Mouse (Mus musculus) liver, embryonic 13.5 days (tissue): ENCODE measurements around the gene Fen1. TPM values are rescaled to one million over a fixed set of nuclear protein-coding genes. Genes with fewer than 3 reads are reported as not detected.

Experiments
- ATAC-seq: fragments of 200-750 bp; cut with Nextera tagmentation; 2 replicates; pipeline ENCODE4 v1.8.0; 2017; ENCODE audit warnings: low read depth, mild to moderate bottlenecking, moderate number of reproducible peaks, moderate library complexity
- DNase-seq: peaks from one replicate; pipeline ENCODE4 v3.0.0; 2022
- H3K27ac ChIP-seq: fragments of 300-500 bp; sonication (generic); 2 replicates; pipeline ENCODE4 v1.5.1; 2015; ENCODE audit warnings: moderate library complexity, mild to moderate bottlenecking, inconsistent platforms
- H3K27me3 ChIP-seq: fragments of 300-500 bp; sonication (generic); 2 replicates; pipeline ENCODE4 v1.6.1; 2015; ENCODE audit warnings: mild to moderate bottlenecking, inconsistent platforms
- H3K36me3 ChIP-seq: fragments of 300-500 bp; sonication (generic); 2 replicates; pipeline ENCODE4 v1.6.1; 2015; ENCODE audit warnings: mild to moderate bottlenecking, inconsistent platforms
- H3K4me1 ChIP-seq: fragments of 300-500 bp; sonication (generic); replicated peaks from 2 replicates; pipeline ENCODE4 v1.6.1; 2015; ENCODE audit warnings: inconsistent platforms
- H3K4me2 ChIP-seq: fragments of 300-500 bp; sonication (generic); 2 replicates; pipeline ENCODE4 v1.6.1; 2015; ENCODE audit warnings: inconsistent platforms, mild to moderate bottlenecking, moderate library complexity
- H3K4me3 ChIP-seq: fragments of 300-500 bp; sonication (generic); replicated peaks from 2 replicates; pipeline ENCODE4 v1.5.1; 2015; ENCODE audit warnings: mild to moderate bottlenecking, inconsistent platforms
- H3K9ac ChIP-seq: fragments of 300-500 bp; sonication (generic); 2 replicates; pipeline ENCODE4 v1.6.1; 2015; ENCODE audit warnings: mild to moderate bottlenecking, inconsistent platforms
- H3K9me3 ChIP-seq: fragments of 300-500 bp; sonication (generic); replicated peaks from 2 replicates; pipeline ENCODE4 v1.6.1; 2016; ENCODE audit warnings: inconsistent platforms
- WGBS: fragments of 180-500 bp; shearing (Covaris S2); methylation state at CpG from one replicate; pipeline ENCODE4 v1.1.7; 2015; ENCODE audit not compliant: insufficient replicate concordance; 5-methylcytosine and 5-hydroxymethylcytosine counted together
- polyA plus RNA-seq: library from polyadenylated mRNA; unstranded; fragments of >200 nt; fragmentation: Nextera tagmentation; extraction: Ambion mirVana; gene quantifications from 2 replicates; pipeline ENCODE4 v1.2.1, GENCODE M21; 2015

Fen1 gene
- polyA plus RNA-seq: 190 and 208 TPM in 2 replicates

DNA sequence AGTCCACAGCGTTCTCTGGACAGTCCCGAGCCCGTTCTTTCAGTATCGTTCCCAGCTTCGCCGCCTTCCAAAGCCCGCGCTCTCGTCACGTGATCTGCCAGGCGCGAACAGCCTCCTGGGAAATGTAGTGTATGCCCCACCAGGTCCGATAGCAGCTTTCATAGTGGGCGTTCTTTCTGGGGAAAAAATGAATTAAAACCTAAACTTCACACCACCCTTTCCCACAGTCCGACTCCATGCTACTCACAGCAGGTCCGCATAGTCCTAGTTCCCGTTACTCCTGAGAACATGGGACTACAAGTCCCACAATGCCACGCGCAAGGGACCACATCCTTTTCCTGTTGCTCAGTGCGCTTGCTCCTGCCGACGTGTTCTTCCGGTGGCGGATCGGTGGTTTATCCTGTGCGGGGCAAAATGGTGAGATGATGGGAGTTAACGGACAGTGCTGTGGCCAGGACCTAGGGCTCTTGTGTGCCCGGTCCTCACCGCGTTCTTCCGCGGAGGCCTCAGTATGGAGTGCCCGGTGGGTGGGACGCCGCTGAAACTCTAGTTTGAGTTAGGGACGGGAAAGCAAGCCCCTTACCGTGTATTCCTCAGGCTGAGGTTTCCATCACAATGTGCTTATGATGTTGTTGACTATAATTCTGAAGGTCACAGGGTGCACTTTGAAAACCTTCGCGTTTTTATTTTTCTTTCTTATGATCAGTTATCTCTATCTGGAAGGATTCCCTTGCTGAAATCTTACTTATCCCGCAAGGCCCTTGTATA lies at the start of gene Fen1, which contains the start of gene Tmem258:
TSS of gene Fen1 (minus strand) at position 322 of the 768 bp plus-strand sequence.
TSS of gene Tmem258 (plus strand) at position 167 of the 768 bp plus-strand sequence.
- Histone ChIP-seq H3K36me3 (peaks cover 68% of the 10 kb centered on the region), H3K27me3 (no peaks in the 10 kb centered on the region), H3K4me1 (peaks cover 51% of the 10 kb centered on the region), H3K27ac (peak within 1 kb of the TSS; percentile 96), H3K9me3 (no peaks in the 10 kb centered on the region), H3K4me2 (peak within 1 kb of the TSS; percentile 96), H3K4me3 (peak within 1 kb of the TSS; percentile 91), H3K9ac (peak within 1 kb of the TSS; percentile 94)
- WGBS: under 1% methylated on average over 40 of the region's 40 CpGs
- ATAC-seq (peak; percentile 80), DNase-seq (peak; percentile 87)

DNA sequence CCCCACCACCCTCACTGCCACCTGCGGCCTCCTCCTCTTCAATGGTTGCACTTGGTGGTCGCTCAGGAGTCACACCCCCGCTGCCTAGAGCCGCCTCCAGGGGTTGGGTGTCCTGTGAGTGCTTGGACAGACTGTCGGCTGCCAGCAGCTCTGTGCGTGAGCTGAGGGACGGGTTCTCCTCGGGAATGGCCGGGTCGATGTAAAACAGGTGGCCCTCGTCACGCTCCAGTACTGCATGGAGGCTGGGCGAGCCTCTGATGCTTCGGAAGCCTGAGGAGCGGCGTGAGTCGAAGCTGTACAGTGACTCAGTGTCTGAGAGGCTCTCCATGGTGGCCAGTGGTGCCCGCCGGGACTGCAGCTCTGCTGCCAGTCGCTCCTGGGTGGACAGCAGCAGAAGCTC lies 44.2 kb upstream of the Fen1 start:
- Histone ChIP-seq H3K4me2 (no peak overlapping the region), H3K27ac (no peak overlapping the region), H3K9me3 (no peaks in the 10 kb centered on the region), H3K27me3 (peaks cover 12% of the 10 kb centered on the region; the same call in 1 of the 2 replicates), H3K4me1 (peaks cover 4% of the 10 kb centered on the region; the same call in 1 of the 2 replicates), H3K4me3 (no peak overlapping the region), H3K36me3 (no peaks in the 10 kb centered on the region), H3K9ac (no peak overlapping the region)
- 54% methylated on average over 20 of the region's 20 CpGs for WGBS
- DNase-seq: no peak
- no peak for ATAC-seq

DNA sequence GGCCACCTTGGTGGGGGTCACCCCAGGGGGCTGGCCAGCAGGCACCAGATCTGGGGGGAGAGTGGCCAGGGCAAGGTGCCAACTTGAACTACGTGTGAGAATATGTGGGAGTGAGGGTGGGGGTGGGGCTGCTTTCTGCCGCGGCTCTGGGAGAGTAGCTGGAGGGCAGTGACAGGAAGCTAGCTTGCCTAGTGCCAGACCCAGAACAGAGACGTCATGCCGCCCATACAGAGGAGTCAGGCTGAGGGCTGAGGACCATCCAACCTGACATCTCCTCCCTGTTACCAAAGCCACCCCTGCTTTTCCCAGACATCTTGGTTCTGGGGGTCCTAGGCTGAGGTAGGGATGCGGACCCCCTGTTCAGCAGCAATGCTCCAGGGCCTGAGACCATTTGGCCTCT lies 43.2 kb upstream of the Fen1 start:
- WGBS: 18% methylated on average over 6 of the region's 6 CpGs
- Histone ChIP-seq H3K4me1 (peaks cover 8% of the 10 kb centered on the region; the same call in 1 of the 2 replicates), H3K4me3 (no peak overlapping the region), H3K4me2 (no peak overlapping the region), H3K36me3 (no peaks in the 10 kb centered on the region), H3K9ac (no peak overlapping the region), H3K9me3 (no peaks in the 10 kb centered on the region), H3K27ac (no peak overlapping the region), H3K27me3 (peaks cover 12% of the 10 kb centered on the region; the same call in 1 of the 2 replicates)
- DNase-seq: no peak
- ATAC-seq: no peak

DNA sequence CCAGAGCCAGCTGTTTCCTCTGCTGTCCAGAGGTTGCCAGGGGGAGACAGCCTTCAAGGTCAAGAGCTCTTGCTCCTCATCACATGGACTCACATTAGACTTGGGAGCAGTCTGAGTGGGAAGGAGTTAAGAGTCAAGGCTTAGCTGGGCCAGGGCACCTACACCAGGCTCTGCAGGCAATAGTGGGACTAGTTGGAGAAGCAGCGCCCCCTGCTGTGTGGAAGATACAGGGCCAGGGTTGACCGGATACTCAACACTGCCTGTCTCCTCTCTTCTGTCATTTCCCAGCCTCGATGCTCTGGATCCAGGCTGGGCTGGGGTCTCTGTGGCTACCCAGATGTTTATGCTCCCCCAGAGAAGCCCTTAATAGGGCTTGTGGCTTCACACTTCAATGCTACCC lies 40.2 kb upstream of the Fen1 start:
- whole genome bisulfite sequencing: 9% methylated on average over 3 of the region's 3 CpGs
- DNase-seq: peak; percentile 30
- H3K9ac ChIP-seq: no peak overlapping the region
- H3K9me3 ChIP-seq: no peaks in the 10 kb centered on the region
- ATAC-seq: no peak
- H3K4me2 ChIP-seq: no peak overlapping the region
- no peak overlapping the region for H3K4me3 ChIP-seq
- no peak overlapping the region for H3K27ac ChIP-seq
- peaks cover 22% of the 10 kb centered on the region for H3K4me1 ChIP-seq
- peaks cover 30% of the 10 kb centered on the region for H3K27me3 ChIP-seq
- H3K36me3 ChIP-seq: no peaks in the 10 kb centered on the region

DNA sequence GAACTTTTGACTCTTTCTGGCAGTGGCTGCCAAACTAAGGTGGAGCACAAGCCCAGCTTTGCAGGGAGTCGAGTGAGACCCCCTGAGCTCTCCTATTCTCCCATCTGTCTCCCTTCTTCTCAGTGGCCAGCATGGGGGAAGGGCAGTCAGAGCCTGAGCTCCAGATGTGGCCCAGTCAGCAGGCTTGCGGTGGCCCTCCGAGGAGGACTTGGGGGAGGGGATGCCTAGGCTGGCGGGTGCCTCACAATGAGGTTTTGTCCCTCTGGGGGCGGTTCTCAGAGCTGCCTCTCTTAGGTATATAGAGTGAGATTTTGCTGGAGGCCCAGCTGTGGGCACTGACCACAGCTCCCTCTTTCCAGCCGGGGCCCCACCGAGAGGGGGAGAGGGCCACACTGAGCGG lies 38.9 kb upstream of the Fen1 start:
- H3K9ac ChIP-seq: no peak overlapping the region
- no peak for ATAC-seq
- H3K9me3 ChIP-seq: no peaks in the 10 kb centered on the region
- 22% methylated on average over 8 of the region's 8 CpGs for WGBS
- H3K27me3 ChIP-seq: peaks cover 28% of the 10 kb centered on the region
- H3K4me2 ChIP-seq: no peak overlapping the region
- H3K4me1 ChIP-seq: peaks cover 34% of the 10 kb centered on the region
- no peak for DNase-seq
- no peak overlapping the region for H3K4me3 ChIP-seq
- no peak overlapping the region for H3K27ac ChIP-seq
- no peaks in the 10 kb centered on the region for H3K36me3 ChIP-seq

DNA sequence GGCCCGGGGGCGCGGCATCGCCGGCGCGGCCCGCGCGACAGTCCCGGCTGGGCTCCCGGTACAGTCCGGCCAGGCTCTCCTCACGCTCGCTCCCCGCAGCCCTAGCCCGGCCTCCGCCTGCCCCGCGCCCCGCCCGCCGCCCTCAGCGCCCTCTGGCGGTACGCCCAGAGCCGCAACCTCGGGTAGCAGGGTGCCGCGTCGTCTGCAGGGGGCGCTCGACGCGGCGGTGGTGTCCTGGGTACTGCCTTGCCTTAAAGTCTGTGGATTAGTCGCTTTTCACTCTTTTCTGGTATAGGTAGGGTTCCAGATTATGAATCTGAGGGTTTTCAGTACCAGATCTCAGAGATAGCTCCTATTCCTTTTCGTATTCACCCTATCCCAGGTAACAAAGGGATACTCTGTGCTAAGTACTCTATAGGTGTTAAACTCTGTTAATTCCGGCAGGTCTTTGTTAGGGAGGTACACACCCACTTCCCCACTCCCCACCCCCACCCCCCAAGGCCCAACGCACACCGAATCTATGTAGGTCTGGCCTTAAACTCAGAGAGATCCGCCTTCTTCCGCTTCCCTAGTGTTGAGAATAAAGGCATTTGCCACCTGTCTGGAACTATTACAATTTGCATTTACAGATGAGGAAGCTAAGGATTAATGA lies 36.8 kb upstream of the Fen1 start, which contains the start of gene Myrf:
TSS of gene Myrf (minus strand) at position 95 of the 652 bp plus-strand sequence.
- Histone ChIP-seq H3K27ac (peak within 1 kb of the TSS; percentile 41), H3K9me3 (no peaks in the 10 kb centered on the region), H3K27me3 (peaks cover 28% of the 10 kb centered on the region), H3K4me1 (peaks cover 39% of the 10 kb centered on the region), H3K4me3 (peak within 1 kb of the TSS; percentile 60), H3K4me2 (peak within 1 kb of the TSS; percentile 77), H3K9ac (peak within 1 kb of the TSS; percentile 72), H3K36me3 (no peaks in the 10 kb centered on the region)
- 8% methylated on average over 43 of the region's 43 CpGs for WGBS
- ATAC-seq: peak; percentile 72
- DNase-seq: peak; percentile 71

DNA sequence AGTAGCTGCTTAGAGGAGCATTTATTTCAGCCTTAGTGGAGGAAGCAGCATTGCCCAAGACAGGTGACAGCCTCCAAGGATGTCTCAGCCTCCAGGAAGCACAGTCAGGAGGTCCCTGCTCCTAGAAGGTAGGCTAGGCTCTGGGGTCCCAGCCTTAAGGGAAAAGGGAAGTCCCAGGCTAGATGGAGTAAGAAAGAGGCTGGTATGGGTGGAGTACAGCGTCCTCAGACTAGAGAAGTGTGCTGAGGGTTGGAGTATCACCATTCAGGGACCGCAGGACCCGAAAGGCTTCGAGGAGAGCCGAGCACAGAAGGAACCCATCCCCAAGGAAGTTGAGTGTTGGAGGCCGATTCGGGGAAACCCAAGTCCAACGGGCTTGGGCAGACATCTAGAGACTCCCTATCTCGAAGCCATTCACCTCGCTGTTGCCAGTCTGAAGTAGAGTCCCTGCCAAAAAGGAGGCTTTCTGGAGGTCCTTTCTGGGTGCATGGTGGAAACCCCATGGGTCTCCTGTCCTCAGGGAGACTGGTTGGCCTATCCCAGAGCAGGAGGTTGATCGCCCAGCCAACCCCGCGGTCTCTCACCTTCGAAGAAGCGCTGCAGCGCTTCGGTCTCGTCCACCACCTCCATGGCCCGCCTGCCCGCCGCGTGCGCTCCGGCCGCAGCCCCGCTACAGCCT lies 36.1 kb upstream of the Fen1 start:
- Histone ChIP-seq H3K4me3 (peak overlapping the region; percentile 60), H3K9me3 (no peaks in the 10 kb centered on the region), H3K4me1 (peaks cover 44% of the 10 kb centered on the region), H3K27me3 (peaks cover 28% of the 10 kb centered on the region), H3K36me3 (no peaks in the 10 kb centered on the region), H3K9ac (peak overlapping the region; percentile 72), H3K4me2 (peak overlapping the region; percentile 77), H3K27ac (peak overlapping the region; percentile 41)
- DNase-seq (no peak), ATAC-seq (peak; percentile 5; the same call in 1 of the 2 replicates)
- WGBS: 4% methylated on average over 26 of the region's 26 CpGs

DNA sequence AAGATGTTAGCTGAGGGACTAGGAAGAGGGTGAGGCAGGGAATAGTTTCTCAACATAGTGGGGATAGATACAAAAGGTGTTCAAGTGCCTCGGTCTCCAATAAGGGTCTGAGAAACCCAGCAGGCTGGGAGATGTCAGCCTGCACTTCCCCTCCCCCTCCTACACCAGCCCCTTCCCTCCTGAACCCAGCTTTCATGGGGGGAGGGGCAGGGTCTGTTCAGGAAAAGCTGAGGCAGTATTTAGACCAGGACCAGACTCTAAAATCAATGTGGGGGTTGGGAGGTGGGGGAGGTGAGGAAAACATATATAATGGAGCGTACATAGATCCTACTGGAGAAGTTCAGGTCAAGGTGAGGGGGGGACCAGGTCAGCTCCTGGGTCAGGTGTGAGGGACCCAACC lies 35.5 kb upstream of the Fen1 start:
- ATAC-seq (no peak), DNase-seq (no peak)
- Histone ChIP-seq H3K27ac (peak overlapping the region; percentile 41; the same call in 1 of the 2 replicates), H3K9me3 (no peaks in the 10 kb centered on the region), H3K36me3 (no peaks in the 10 kb centered on the region), H3K9ac (peak overlapping the region; percentile 72), H3K4me2 (peak overlapping the region; percentile 77), H3K27me3 (peaks cover 28% of the 10 kb centered on the region), H3K4me3 (peak overlapping the region; percentile 60), H3K4me1 (peaks cover 51% of the 10 kb centered on the region)
- WGBS: 30% methylated on average over 2 of the region's 2 CpGs

DNA sequence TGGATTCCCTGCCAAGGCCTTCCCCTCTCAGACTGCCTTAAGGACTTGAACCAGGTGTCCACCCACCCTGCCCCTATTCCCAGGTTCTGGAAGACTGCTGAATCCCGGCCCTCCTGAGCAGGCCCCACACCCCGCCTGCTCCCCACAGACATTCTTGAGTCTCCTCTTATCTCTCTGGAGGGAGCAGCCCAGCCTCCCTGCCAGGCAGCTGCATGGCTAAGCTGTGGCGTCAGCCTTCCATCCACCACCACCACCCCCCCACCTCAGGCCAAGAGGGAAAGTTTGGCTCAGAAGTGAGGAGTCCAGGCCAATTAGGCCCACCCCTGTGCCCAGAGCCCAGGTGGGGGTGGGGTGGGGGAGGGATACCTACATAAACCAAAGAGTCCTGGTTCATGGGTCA lies 34.5 kb upstream of the Fen1 start:
- no peak overlapping the region; the same call in 1 of the 2 replicates for H3K4me3 ChIP-seq
- ATAC-seq (peak; percentile 13; the same call in 1 of the 2 replicates), DNase-seq (no peak)

DNA sequence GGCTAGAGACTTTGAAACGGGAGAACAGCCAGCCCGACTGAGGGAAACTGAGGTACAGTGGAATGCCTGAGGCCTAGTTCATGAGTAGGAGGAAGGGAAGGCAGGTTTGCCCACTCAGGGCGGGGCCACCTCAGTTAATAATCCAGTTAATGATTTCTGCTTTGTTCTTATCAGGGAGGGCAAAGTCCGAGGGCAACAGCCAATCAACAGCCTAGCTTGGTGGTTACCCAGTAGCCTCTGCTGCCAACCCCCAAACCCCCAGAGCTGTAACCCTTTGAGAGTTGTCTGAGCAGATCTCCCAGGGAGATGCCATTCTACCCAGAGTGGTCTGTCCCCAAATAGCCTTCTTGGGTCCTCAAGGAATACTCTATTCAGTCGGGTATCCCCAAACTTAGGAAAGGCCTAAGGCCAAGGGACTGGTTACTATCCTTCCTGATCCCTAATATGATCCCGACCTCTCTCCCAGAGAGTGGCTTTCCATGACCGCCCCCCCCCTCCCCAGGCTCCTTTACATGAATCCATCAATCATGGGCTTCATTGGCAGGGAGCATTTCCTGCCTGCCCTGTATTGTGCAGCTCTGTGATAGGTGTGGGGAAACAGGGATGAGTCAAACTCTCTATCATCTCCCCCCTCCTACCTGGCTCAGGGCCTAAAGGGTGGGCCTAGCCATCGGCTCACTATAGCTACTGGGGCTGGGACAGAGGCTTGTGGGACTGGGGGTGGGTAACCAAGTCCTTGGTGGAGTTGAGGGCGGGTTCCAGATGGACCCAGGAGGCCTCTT lies 32.0 kb upstream of the Fen1 start:
- Histone ChIP-seq H3K9me3 (no peaks in the 10 kb centered on the region), H3K9ac (no peak overlapping the region), H3K36me3 (no peaks in the 10 kb centered on the region), H3K4me2 (peak overlapping the region; percentile 19; the same call in 1 of the 2 replicates), H3K4me3 (no peak overlapping the region), H3K4me1 (peaks cover 64% of the 10 kb centered on the region), H3K27ac (peak overlapping the region; percentile 77), H3K27me3 (peaks cover 27% of the 10 kb centered on the region)
- WGBS: 40% methylated on average over 9 of the region's 9 CpGs
- ATAC-seq (peak; percentile 57), DNase-seq (no peak)

More for the DNA sequence above, 34.5 kb upstream of the Fen1 start:
- peaks cover 28% of the 10 kb centered on the region for H3K27me3 ChIP-seq
- 8% methylated on average over 3 of the region's 3 CpGs for WGBS
- H3K4me2 ChIP-seq: peak overlapping the region; percentile 77
- peak overlapping the region; percentile 22; the same call in 1 of the 2 replicates for H3K9ac ChIP-seq
- no peaks in the 10 kb centered on the region for H3K9me3 ChIP-seq
- H3K27ac ChIP-seq: peak overlapping the region; percentile 41; the same call in 1 of the 2 replicates
- H3K4me1 ChIP-seq: peaks cover 53% of the 10 kb centered on the region
- H3K36me3 ChIP-seq: no peaks in the 10 kb centered on the region
